Mouse (Mus musculus) small intestine, adult 2 months (tissue): Measurements from ENCODE around the gene Ndrg3.

Experiments used
- CTCF ChIP-seq: fragments of 200-500 bp; IDR thresholded peaks from 2 replicates; pipeline ENCODE4 v1.5.1; 2012; ENCODE audit warnings: low read depth, mild to moderate bottlenecking, control low read depth, inconsistent platforms, low read length, moderate library complexity, mixed read lengths; ENCODE audit not compliant: insufficient replicate concordance, insufficient read length; ENCODE audit errors: extremely low read depth
- POLR2A ChIP-seq: fragments of 200-500 bp; IDR thresholded peaks from 2 replicates; pipeline ENCODE4 v1.6.1; 2012; ENCODE audit warnings: low read depth, mild to moderate bottlenecking, control low read depth, inconsistent platforms, low read length, moderate library complexity

- TF ChIP-seq CTCF (no peak), POLR2A (no peak)
These were observed 90.0 kb downstream of the Ndrg3 start for GRCm38 (mm10) chr2:156901883-156902282.
